Mouse (Mus musculus): ENCODE measurements around the gene Alkbh2.

GRCm38 (mm10) chr5:114146028-114146888, 18.2 kb upstream of the Alkbh2 start, which contains the start of gene Acacb:
- TF ChIP-seq GATA1 (IDR thresholded peaks at IDR 0.05; ENCODE audit: borderline replicate concordance, low read length) (no peak), FLI1 (IDR thresholded peaks at IDR 0.05; ENCODE audit: low read length) (no peak)
